Mouse (Mus musculus) forebrain, embryonic 15.5 days (tissue): ENCODE measurements around the gene Esrrg. TPM values are rescaled to one million over a fixed set of nuclear protein-coding genes. Genes with fewer than 3 reads are reported as not detected.

ENCODE experiments used
- ATAC-seq: fragments of 200-750 bp; cut with Nextera tagmentation; replicated peaks from 2 replicates; pipeline ENCODE4 v1.8.0; 2017; ENCODE audit warnings: mild to moderate bottlenecking, moderate TSS enrichment, moderate library complexity
- H3K27ac ChIP-seq: fragments of 300-500 bp; sonication (generic); replicated peaks from 2 replicates; pipeline ENCODE4 v1.5.1; 2015; ENCODE audit warnings: mild to moderate bottlenecking, inconsistent platforms
- H3K27me3 ChIP-seq: fragments of 300-500 bp; sonication (generic); 2 replicates; pipeline ENCODE4 v1.6.1; 2015; ENCODE audit warnings: inconsistent platforms
- H3K36me3 ChIP-seq: fragments of 300-500 bp; sonication (generic); 2 replicates; pipeline ENCODE4 v1.6.1; 2015; ENCODE audit warnings: mild to moderate bottlenecking, inconsistent platforms
- H3K4me1 ChIP-seq: fragments of 300-500 bp; sonication (generic); 2 replicates; pipeline ENCODE4 v1.6.1; 2015; ENCODE audit warnings: inconsistent platforms
- H3K4me2 ChIP-seq: fragments of 300-500 bp; sonication (generic); replicated peaks from 2 replicates; pipeline ENCODE4 v1.6.1; 2015; ENCODE audit warnings: mild to moderate bottlenecking, inconsistent platforms
- H3K4me3 ChIP-seq: fragments of 300-500 bp; sonication (generic); 2 replicates; pipeline ENCODE4 v1.5.1; 2015; ENCODE audit warnings: mild to moderate bottlenecking, inconsistent platforms
- H3K9ac ChIP-seq: fragments of 300-500 bp; sonication (generic); replicated peaks from 2 replicates; pipeline ENCODE4 v1.6.1; 2015; ENCODE audit warnings: mild to moderate bottlenecking, inconsistent platforms
- H3K9me3 ChIP-seq: fragments of 300-500 bp; sonication (generic); 2 replicates; pipeline ENCODE4 v1.6.1; 2016; ENCODE audit warnings: inconsistent platforms
- WGBS: fragments of 180-500 bp; shearing (Covaris S2); methylation state at CpG from one replicate; pipeline ENCODE4 v1.1.7; 2015; ENCODE audit warnings: mixed read lengths; 5-methylcytosine and 5-hydroxymethylcytosine counted together
- polyA plus RNA-seq: library from polyadenylated mRNA; unstranded; fragments of >200 nt; fragmentation: Nextera tagmentation; extraction: Ambion mirVana; gene quantifications from 2 replicates; pipeline ENCODE4 v1.2.1, GENCODE M21; 2015

Esrrg gene
- polyA plus RNA-seq, 1 experiment from 2014 or later, result 9.9 TPM

DNA sequence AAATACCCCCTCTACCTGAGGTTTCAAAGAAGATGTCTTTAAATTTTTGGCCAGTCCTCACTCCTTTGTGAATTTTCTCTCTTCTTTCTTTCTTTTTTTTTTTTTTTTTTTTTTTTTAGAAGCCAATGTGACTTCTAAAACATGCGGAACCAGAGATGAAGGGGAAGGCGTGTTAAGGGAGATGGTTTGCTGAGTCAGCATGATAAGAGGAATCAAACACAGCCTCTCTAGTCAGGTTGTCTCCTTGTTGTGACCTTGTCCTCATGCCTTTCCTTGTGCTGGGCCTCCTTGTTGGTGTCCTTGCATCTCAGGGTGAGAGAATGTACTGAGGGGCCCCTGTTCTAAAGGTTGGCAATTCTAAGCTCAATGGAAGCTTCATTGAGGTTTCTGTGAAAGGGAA, 348.1 kb downstream of the Esrrg start:
- Histone ChIP-seq H3K27me3 (peaks cover 4% of the 10 kb centered on the region; the same call in 1 of the 2 replicates), H3K9me3 (no peaks in the 10 kb centered on the region), H3K4me3 (no peak overlapping the region), H3K27ac (no peak overlapping the region), H3K4me1 (no peaks in the 10 kb centered on the region; the same call in 1 of the 2 replicates), H3K9ac (no peak overlapping the region), H3K4me2 (no peak overlapping the region), H3K36me3 (no peaks in the 10 kb centered on the region)
- no peak for ATAC-seq
- 96% methylated on average over 2 of the region's 2 CpGs for WGBS

GRCm38 (mm10) chr1:187959192-187959591, 350.6 kb downstream of the Esrrg start:
- WGBS, result 34% methylated on average over 9 of the region's 9 CpGs
- H3K36me3 ChIP-seq, result no peaks in the 10 kb centered on the region
- H3K9me3 ChIP-seq, result no peaks in the 10 kb centered on the region
- H3K27ac ChIP-seq, result no peak overlapping the region
- no peak for ATAC-seq
- H3K9ac ChIP-seq, result no peak overlapping the region
- peaks cover 11% of the 10 kb centered on the region; the same call in 1 of the 2 replicates for H3K27me3 ChIP-seq
- no peak overlapping the region for H3K4me3 ChIP-seq
- H3K4me2 ChIP-seq, result no peak overlapping the region
- H3K4me1 ChIP-seq, result no peaks in the 10 kb centered on the region; the same call in 1 of the 2 replicates

GRCm38 (mm10) chr1:187961452-187961851, 352.9 kb downstream of the Esrrg start:
- Histone ChIP-seq H3K27ac (no peak overlapping the region), H3K4me1 (peaks cover 20% of the 10 kb centered on the region), H3K9ac (no peak overlapping the region), H3K9me3 (no peaks in the 10 kb centered on the region), H3K4me3 (no peak overlapping the region), H3K4me2 (no peak overlapping the region), H3K27me3 (peaks cover 22% of the 10 kb centered on the region; the same call in 1 of the 2 replicates), H3K36me3 (no peaks in the 10 kb centered on the region)
- no peak for ATAC-seq
- WGBS, result 89% methylated on average over 5 of the region's 5 CpGs

DNA sequence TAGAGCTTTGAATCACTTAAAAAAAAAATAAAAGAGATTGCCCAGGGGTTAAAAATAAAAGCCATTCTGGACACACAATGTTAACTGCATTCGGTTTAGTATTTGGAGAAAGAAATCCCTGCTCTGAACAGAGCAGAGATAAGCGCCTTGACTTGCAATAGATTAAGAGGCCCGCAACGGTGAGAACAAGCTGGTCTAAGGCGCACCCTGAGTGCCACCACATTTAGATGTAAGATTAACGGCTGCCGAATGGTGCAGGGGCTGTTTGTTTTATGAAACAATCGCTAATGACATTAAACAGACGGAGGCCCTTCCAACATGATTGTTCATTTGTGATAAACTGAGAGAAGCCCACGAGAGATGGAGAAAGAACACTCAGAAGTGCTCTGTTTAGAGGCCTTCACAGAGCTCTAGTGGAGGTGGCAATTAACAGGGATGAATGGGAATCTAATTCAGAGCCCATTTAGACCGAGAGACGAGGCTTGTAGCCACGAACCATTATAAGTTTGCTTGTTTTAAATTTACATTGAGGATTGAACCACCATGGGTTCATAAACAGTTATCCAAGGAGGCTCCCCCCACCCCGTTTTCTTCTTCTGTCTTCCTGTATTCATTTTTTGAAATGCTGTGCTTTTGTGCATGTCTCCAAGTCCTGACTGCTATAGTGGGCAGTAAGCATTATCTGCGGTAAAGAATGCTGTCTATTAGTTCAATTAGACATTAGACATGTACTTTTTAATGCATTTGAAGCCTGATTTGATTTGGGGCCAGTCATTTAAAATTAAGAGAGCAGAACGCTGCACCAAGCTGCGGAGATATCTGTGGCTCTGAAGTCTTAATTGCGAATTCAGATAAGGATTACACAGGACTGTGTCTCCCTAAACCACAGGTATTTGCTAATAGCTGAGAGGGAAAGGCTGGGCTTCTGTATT, 356.5 kb downstream of the Esrrg start:
- WGBS, result 10% methylated on average over 18 of the region's 18 CpGs
- Histone ChIP-seq H3K36me3 (no peaks in the 10 kb centered on the region), H3K27ac (no peak overlapping the region), H3K27me3 (peaks cover 45% of the 10 kb centered on the region; the same call in 1 of the 2 replicates), H3K4me3 (no peak overlapping the region), H3K4me1 (peaks cover 21% of the 10 kb centered on the region), H3K4me2 (0 out of 2 replicates have a peak overlapping the region, but pooled peaks have one; percentile 9), H3K9me3 (no peaks in the 10 kb centered on the region), H3K9ac (no peak overlapping the region; the same call in 1 of the 2 replicates)
- no peak for ATAC-seq

GRCm38 (mm10) chr1:187965921-187966320, 357.3 kb downstream of the Esrrg start:
- H3K27me3 ChIP-seq, result peaks cover 45% of the 10 kb centered on the region; the same call in 1 of the 2 replicates
- no peak overlapping the region for H3K4me2 ChIP-seq
- peak; percentile 46; the same call in 1 of the 2 replicates for ATAC-seq
- H3K4me3 ChIP-seq, result no peak overlapping the region
- peaks cover 21% of the 10 kb centered on the region for H3K4me1 ChIP-seq
- H3K27ac ChIP-seq, result no peak overlapping the region
- H3K36me3 ChIP-seq, result no peaks in the 10 kb centered on the region
- WGBS, result 3% methylated on average over 6 of the region's 6 CpGs
- H3K9ac ChIP-seq, result no peak overlapping the region
- no peaks in the 10 kb centered on the region for H3K9me3 ChIP-seq

DNA sequence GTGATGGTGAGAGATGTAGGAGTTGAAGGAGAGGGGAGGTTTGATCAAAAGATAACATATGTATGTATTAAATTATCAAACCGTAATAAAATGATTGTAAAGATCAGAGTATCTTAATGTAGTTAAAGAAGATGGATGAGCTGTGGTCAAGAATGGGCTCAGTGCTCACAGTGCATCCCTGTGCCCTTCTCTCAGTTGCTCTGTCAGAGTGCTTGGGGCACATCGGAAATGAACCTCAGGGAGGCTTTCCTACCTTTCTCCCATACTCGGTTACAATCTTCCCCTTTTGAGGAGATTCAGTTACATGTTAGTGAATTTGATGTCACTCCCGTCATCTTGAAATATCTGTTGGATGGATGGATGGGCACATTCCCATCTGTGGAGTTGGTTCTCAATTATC, 359.8 kb downstream of the Esrrg start:
- Histone ChIP-seq H3K9ac (no peak overlapping the region), H3K4me3 (no peak overlapping the region), H3K36me3 (no peaks in the 10 kb centered on the region), H3K4me1 (peaks cover 21% of the 10 kb centered on the region), H3K9me3 (no peaks in the 10 kb centered on the region), H3K27me3 (peaks cover 42% of the 10 kb centered on the region; the same call in 1 of the 2 replicates), H3K4me2 (no peak overlapping the region), H3K27ac (no peak overlapping the region)
- ATAC-seq, result no peak
- 93% methylated on average over 4 of the region's 4 CpGs for WGBS

DNA sequence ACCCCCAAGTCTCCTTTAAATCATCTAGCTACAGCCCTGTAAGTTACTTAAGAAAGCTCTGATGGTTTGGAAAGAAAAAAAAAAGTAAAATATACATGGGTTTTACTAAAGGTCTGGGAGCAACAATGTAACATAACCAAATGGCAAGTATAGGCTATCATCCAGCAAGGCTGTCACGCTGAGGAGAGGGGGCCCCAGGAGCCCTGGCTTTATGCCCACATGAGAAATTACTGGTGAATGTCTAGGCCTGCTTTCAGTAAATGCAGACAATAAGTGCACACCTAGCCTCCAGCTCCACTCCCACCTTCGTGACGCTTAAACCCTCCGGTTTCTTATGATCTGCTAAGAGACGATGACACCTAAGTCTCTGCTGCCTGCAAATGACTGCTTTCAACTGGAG, 360.9 kb downstream of the Esrrg start:
- WGBS, result 68% methylated on average over 5 of the region's 5 CpGs
- no peak for ATAC-seq
- peaks cover 51% of the 10 kb centered on the region; the same call in 1 of the 2 replicates for H3K27me3 ChIP-seq
- H3K4me1 ChIP-seq, result peaks cover 22% of the 10 kb centered on the region
- H3K4me2 ChIP-seq, result no peak overlapping the region
- H3K36me3 ChIP-seq, result no peaks in the 10 kb centered on the region
- no peak overlapping the region for H3K4me3 ChIP-seq
- H3K9ac ChIP-seq, result no peak overlapping the region
- no peak overlapping the region for H3K27ac ChIP-seq
- no peaks in the 10 kb centered on the region for H3K9me3 ChIP-seq

GRCm38 (mm10) chr1:187974396-187974795, 365.8 kb downstream of the Esrrg start:
- peak; percentile 75 for ATAC-seq
- WGBS, result 10% methylated on average over 9 of the region's 9 CpGs

GRCm38 (mm10) chr1:187975465-187976352, 367.1 kb downstream of the Esrrg start:
- WGBS, result 49% methylated on average over 20 of the region's 20 CpGs
- peaks cover 8% of the 10 kb centered on the region; the same call in 1 of the 2 replicates for H3K4me1 ChIP-seq
- ATAC-seq, result peak; percentile 38; the same call in 1 of the 2 replicates
- no peaks in the 10 kb centered on the region for H3K36me3 ChIP-seq
- no peak overlapping the region for H3K27ac ChIP-seq
- no peak overlapping the region for H3K4me3 ChIP-seq
- H3K9ac ChIP-seq, result no peak overlapping the region
- H3K27me3 ChIP-seq, result peaks cover 34% of the 10 kb centered on the region; the same call in 1 of the 2 replicates
- no peaks in the 10 kb centered on the region for H3K9me3 ChIP-seq
- no peak overlapping the region for H3K4me2 ChIP-seq

More at GRCm38 (mm10) chr1:187974396-187974795, 365.8 kb downstream of the Esrrg start:
- H3K9ac ChIP-seq, result no peak overlapping the region
- no peaks in the 10 kb centered on the region for H3K9me3 ChIP-seq
- H3K27ac ChIP-seq, result no peak overlapping the region
- H3K36me3 ChIP-seq, result no peaks in the 10 kb centered on the region
- H3K4me2 ChIP-seq, result no peak overlapping the region
- no peak overlapping the region for H3K4me3 ChIP-seq
- peaks cover 37% of the 10 kb centered on the region; the same call in 1 of the 2 replicates for H3K27me3 ChIP-seq
- peaks cover 8% of the 10 kb centered on the region; the same call in 1 of the 2 replicates for H3K4me1 ChIP-seq

- WGBS, result 82% methylated on average over 9 of the region's 9 CpGs
- no peak overlapping the region for H3K9ac ChIP-seq
- H3K4me1 ChIP-seq, result peaks cover 8% of the 10 kb centered on the region; the same call in 1 of the 2 replicates
- no peak overlapping the region for H3K27ac ChIP-seq
- H3K27me3 ChIP-seq, result peaks cover 33% of the 10 kb centered on the region; the same call in 1 of the 2 replicates
- no peak for ATAC-seq
- no peaks in the 10 kb centered on the region for H3K9me3 ChIP-seq
- no peaks in the 10 kb centered on the region for H3K36me3 ChIP-seq
- H3K4me3 ChIP-seq, result no peak overlapping the region
- H3K4me2 ChIP-seq, result no peak overlapping the region
These were observed 367.8 kb downstream of the Esrrg start for GRCm38 (mm10) chr1:187976353-187976730.

- H3K27me3 ChIP-seq, result peaks cover 17% of the 10 kb centered on the region; the same call in 1 of the 2 replicates
- 74% methylated on average over 2 of the region's 2 CpGs for WGBS
- ATAC-seq, result no peak
These were observed 372.4 kb downstream of the Esrrg start for GRCm38 (mm10) chr1:187981028-187981427.

More at GRCm38 (mm10) chr1:187981028-187981427, 372.4 kb downstream of the Esrrg start:
- H3K9ac ChIP-seq, result no peak overlapping the region
- H3K9me3 ChIP-seq, result no peaks in the 10 kb centered on the region
- H3K4me2 ChIP-seq, result no peak overlapping the region
- no peak overlapping the region for H3K27ac ChIP-seq
- no peaks in the 10 kb centered on the region for H3K36me3 ChIP-seq
- peaks cover 11% of the 10 kb centered on the region for H3K4me1 ChIP-seq
- H3K4me3 ChIP-seq, result no peak overlapping the region
